Mouse (Mus musculus): ENCODE data around the gene Gm20683.
A peak's percentile ranks its signal among the peaks of the same experiment; 100 is the strongest.

Gm20683 gene

GRCm38 (mm10) chr17:25841117-25841880 lies at the start of gene Gm20683:
Gene Gm20683, minus strand, starts transcription at chr17:25841763.
- no peak for DNase-seq (ENCODE audit: low read depth, low spot score)

- no peak for DNase-seq (ENCODE audit: low read depth, low spot score)
Measured at GRCm38 (mm10) chr17:25888837-25889236, 47.3 kb upstream of the Gm20683 start.

DNA sequence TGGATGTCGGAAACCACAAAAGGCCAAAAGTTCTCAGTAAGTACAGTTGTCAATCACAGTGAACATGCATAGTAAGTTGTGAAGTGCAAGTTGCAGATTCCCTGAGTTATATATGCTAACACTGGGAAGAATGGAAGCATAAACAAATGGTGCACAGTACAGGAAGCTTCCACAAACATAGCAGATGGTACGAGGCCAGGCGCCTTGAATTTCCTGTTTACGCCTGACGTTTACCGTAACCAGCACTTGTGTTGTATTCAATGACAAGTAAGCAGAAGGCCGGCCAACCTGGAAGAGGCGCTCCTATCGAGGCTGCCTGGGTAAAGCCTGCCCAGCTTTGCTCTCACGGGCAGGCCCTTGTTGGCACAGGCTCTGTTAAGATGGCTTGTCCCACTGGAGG lies 45.9 kb upstream of the Gm20683 start:
- no peak for DNase-seq (ENCODE audit: low read depth, low spot score)

- DNase-seq (ENCODE audit: low read depth, low spot score): no peak
Measured at GRCm38 (mm10) chr17:25886806-25887205, 45.2 kb upstream of the Gm20683 start.

DNA sequence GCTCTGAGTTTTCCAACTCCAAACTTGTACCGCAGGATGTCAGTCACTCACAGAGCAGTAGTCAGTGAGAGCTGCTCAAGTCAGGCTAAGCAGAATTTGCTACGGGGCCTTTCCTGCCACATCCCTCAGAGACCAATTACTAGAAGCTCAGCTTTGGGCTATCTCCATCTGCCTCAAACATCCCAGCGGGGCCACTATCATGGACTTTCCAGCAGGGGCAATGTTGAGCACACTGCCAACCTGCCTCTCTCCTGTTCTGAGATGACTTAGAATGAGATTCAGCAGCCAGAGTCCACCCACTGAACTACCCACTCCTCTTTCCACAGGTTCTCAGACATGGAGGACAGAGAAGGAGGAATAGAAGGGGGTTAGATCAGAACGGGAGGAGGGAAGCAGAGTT lies 44.1 kb upstream of the Gm20683 start:
- DNase-seq (ENCODE audit: low read depth, low spot score): no peak

GRCm38 (mm10) chr17:25883824-25884223 lies 42.3 kb upstream of the Gm20683 start:
- no peak for DNase-seq (ENCODE audit: low read depth, low spot score)

DNA sequence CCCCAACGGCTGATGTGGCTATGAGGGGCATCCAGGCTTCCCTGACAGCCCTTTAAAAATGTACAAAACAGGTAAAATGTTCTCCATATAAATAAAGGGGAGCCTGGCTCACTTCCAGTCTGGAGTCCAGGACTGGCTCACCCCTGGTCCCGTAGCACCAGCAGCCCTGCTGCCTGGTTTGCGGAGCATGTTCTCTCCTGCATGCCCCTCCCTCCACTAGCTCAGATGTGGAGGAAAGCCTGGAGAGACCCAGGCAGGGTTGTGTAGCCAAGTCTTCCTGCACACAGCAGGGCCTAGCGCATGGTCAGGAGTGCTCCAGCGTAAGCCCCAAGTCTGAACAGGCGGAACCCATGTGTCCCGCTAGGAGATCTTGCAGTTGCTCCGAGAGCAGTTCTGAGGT lies 41.7 kb upstream of the Gm20683 start:
- DNase-seq (ENCODE audit: low read depth, low spot score): no peak

DNA sequence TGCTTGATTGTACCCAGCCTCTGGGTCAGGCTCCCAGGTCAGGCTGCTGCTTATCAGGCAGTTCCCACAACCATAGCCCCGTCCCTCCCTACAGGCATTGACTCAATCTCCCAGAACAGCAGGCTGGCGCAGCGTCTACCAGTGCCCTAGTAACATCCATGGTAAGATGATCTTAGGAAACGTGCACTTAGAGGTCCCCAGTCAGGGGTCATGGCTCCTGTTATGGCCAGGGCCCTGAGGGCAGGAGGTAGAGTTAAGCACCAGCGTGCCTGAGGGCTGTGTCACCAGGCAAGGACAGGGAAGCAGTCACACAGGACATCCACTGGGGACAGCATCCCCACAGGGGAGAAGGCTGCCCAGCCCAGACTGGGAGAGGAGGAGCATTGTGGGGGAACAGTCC lies 40.7 kb upstream of the Gm20683 start:
- DNase-seq (ENCODE audit: low read depth, low spot score): no peak

DNA sequence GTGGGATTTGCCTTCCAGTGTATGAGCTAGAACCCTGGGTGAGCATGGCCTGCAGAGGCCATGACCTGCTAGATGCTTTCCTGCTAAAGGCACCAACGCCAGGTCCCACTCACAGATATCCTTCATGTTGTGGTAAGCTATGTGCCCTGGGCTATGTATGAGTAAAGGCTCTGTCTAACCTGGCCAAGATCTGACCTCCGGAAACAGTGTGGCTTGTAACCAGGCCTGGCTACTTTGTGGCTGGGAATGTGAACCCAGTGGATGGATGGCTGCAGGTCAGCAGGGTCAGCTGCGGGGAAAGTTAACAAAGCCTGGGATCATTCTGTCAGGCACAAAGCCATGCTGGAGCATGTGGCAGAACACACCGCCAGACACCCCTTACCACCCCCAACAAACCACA lies 40.1 kb upstream of the Gm20683 start:
- DNase-seq (ENCODE audit: low read depth, low spot score): no peak

- DNase-seq (ENCODE audit: low read depth, low spot score): no peak
Measured at GRCm38 (mm10) chr17:25880913-25881641, 39.5 kb upstream of the Gm20683 start.

DNA sequence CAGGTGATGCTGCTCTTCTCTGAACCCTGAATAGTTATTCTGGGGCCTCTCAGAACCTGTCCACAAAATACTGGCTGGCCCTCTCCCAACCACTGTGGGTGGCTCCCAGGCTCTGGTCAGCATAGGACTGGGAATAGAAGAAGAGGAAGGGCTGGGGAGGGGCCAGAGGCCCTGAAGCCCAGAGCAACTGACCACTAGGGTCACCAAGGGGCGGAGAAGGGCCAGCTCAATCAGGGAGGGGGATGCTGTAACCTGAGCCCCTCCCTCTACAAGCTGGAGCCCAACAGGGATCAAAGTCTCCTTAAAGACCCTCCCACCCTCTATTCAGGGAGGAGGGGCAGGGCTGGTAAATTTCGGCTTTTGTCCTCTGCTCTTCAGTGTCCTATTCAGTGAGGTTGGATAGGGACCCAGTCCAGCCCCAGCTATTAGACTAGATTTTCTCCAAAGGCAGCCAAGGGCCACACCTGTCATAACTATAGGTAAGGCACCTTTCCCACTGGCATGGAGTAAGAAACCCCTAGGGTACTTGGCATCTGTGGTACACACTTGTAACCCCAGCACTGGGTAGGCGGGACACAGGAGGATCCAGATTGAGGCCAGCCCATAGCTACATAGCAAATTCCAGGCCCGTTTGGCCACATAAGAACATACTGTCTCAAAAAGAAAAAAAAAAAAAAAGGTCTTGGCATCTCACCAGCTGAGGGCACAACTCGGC lies 38.8 kb upstream of the Gm20683 start, which contains the start of gene Wfikkn1:
TSS of gene Wfikkn1 (minus strand) at position 663 of the 715 bp plus-strand sequence.
- DNase-seq (ENCODE audit: low read depth, low spot score): no peak

GRCm38 (mm10) chr17:25879750-25880149 lies 38.2 kb upstream of the Gm20683 start:
- DNase-seq (ENCODE audit: low read depth, low spot score): no peak

GRCm38 (mm10) chr17:25879261-25879660 lies 37.7 kb upstream of the Gm20683 start:
- no peak for DNase-seq (ENCODE audit: low read depth, low spot score)

- DNase-seq (ENCODE audit: low read depth, low spot score): no peak
Measured at GRCm38 (mm10) chr17:25878611-25879180, 37.1 kb upstream of the Gm20683 start.

DNA sequence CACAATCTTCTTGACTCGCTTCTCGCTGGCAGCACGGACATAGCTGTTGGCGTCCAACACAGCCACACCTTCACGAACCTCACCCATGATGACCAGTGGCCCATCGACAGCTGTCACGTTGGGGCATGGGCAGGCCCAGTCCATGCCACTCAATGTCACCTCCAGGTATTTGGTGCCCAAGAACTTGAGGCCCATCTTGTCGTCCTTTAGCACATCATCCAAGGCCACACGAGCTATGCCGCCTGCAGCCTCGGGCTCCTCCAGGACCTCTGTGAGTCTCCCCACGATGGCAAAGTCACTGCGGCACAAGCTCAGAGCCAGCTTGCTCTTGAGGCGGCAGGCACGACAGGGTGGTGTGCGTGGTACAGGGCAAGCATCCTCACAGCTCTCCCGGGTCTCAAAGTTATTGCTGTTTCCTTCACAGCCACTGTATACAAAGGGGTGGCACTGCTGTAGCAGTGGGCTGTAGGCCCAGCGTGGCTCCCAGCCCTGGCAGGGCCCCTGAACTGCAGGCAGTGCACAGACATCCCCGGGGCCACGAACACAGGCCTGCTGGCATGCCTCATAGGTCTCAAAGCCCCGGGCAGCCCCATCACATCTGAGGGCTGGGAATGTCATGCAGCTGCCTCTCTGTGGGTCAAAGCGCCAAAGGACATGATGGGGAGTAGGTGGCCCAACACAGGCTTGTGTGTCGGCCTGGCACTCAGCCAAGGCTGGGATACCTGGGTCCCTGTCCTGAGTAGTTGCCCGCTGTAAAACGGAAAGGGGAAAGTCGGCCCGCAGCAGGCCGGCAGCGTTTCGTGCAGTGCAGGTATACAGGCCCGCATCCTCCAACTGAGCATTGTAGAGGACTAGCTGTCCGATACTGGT lies 36.4 kb upstream of the Gm20683 start:
- no peak for DNase-seq (ENCODE audit: low read depth, low spot score)

DNA sequence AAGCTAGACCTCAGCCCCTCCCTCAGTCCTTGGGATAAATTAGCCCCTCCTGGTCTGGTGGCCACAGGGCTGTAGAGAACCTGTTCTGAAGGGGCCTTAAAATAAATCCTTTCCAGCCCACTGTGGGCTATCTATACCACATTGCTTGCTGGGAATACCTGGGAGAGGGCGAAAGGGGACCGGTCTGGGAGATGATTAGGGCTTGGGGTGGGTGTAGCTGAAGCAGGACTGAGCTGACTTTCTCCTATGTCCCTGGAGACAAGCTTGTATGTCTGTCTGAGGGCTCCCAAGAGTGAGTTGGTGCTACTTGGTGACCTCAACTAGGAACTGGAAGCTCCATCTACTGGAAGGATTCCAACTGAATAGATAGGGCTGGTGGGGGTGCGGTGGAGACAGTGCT lies 35.5 kb upstream of the Gm20683 start:
- no peak for DNase-seq (ENCODE audit: low read depth, low spot score)

- DNase-seq (ENCODE audit: low read depth, low spot score): no peak
Measured at GRCm38 (mm10) chr17:25876347-25876915, 34.9 kb upstream of the Gm20683 start.

DNA sequence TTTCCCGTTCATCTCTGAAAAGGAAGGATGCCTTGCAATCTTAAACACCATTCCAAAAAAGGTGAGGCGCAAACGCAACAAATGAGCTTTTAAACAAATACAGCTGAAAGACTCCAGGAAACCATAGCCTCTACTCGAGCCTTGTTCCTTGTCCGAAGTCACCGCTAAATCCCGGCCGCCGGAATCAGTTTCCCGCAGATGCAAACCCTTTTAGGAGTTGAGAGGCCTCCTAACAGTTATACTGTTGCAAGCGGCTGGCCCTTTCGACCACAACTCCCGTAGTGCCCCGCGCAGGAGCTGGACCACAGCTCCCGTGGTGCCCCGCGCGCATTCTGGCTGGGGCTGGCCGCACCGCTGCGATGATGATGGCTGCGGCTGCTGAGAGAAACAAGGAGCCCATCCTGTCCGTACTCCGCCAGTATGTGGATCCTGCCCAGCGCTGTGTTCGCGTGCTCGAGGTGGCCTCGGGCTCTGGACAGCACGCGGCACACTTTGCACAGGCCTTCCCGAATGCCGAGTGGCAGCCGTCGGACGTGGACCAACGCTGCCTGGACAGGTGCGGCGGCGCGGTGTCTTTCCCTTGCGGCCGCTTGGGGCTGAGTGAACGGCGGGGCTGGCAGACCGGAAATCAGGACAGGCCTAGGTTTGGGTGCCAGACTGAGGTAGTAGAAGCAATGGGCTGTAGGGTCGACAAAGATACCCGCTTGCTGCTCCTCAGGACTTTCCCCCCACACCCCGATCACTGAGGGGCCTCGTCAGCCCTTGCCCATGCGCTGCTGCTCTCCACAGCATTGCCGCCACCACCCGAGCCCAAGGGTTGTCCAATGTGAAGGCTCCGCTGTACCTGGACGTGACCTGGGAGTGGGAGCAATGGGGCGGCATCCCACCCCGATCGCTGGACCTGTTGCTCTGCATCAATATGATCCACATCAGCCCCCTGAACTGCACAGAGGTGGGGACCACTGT lies 33.9 kb upstream of the Gm20683 start:
- DNase-seq (ENCODE audit: low read depth, low spot score): peak; percentile 66

GRCm38 (mm10) chr17:25874721-25875170 lies 33.2 kb upstream of the Gm20683 start, which contains the start of gene Mettl26:
Gene Mettl26, plus strand, starts transcription at chr17:25875074.
- peak; percentile 82 for DNase-seq (ENCODE audit: low read depth, low spot score)

Data from c-Kit-negative CD71-positive TER-119-positive erythroid progenitor cells, embryonic 14.5 days (primary cell).